Mouse (Mus musculus) thymus, adult 18-20 months (tissue): ENCODE results near the gene Gm21411.
"Not testable (repeated sequence)": the region's sequence is repeated elsewhere in the genome, so short reads cannot be mapped to it uniquely, and the experiment has no call there.

ENCODE experiments used
- DNase-seq, 2 experiments: peaks; one replicate each; pipeline ENCODE4 v3.0.0; 2022; ENCODE audit warnings: mixed read lengths in 2 of 2

Gene Gm21411

DNA sequence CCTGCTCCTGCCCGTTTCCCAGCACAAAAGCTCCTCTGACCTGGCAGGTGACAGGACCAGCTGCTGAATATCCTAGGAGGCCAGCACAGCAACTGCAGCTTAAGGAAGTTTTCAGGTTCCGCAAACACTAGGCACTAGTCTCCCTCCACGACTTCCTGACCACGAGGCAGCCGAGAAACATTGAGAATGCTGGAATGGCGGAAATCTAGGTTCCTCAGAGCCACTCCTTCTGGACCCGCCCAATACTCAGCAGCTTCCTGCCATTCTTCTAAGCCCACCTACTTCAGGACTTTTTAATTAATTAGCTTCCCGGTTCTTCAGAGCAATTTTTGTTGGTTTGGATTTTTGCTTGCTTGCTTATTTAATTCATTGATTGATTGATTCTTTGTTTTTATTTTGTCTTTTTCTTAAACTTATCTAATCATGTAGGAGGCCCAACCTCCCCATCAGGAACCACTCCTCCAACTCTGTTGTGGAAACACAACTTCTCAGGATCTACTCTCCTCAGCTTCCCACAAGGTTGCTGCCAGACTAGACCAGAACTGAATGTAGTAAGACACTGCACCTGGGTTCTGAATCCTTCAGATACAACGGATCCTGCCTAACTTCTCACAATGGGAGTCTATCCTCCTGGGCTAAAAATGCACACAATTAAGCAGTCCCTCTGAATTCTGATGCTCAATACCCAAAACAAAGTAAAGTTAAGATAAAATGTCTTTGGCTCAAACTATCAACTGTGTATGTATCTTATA is at the start of gene Gm21411:
TSS of gene Gm21411 (minus strand) at position 205 of the 752 bp plus-strand sequence.
- DNase-seq = not testable (repeated sequence)

DNA sequence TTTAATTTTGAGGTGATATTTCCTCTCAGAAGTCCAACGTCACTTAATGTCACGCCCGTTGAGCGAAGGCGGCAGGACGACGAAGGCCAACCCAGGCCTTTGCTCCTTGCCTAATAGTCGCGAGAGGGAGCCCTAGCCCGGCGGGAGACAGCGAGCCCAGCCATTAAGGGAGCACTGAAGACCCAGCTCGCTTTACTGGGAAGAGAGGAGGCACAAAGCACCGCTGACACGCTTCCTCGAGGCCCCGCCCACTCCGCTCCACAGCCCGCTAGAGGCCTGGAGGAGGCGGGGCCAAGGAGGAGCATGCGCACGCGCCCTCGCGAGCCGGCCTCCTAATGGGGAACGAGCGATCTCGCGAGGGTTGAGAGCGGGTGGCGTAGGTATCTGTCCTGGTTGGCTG is 32.3 kb upstream of the Gm21411 start:
- not testable (repeated sequence) for DNase-seq

DNA sequence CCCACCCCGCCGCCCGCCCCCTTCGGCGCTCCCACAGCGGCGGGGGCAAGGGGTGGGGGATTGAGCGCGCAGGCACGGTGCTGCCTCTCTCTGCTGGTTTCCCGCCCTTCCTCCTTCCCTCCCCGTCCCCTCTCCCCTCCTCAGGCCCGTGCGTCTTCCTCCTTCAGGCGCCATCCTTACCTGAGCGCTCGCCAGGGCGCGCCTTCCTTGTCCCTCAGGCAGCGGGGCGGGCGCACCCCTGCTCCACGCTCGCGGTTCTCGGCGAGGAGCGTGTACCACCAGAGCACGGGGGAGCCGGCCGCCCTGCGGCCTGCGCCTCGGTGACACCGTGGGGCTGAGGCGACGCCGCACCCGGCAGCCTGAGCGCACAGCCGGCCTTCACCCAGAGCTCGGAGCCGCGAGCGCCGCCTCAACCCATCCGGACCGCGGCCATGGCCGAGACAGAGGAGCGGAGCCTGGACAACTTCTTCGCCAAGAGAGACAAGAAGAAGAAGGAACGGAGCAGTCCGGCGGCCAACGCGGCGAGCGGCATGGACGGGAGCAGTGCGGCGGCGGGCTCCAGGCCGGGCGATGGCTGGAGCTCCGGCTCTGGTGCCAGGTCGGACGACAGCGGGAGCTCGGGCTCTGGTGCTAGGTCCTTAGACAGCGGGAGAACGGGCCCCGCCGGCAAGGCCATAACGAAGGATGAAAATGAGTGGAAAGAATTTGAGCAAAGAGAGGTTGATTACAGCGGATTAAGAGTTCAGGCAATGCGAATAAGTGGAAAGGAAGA is 23.1 kb upstream of the Gm21411 start:
- DNase-seq = no peak

DNA sequence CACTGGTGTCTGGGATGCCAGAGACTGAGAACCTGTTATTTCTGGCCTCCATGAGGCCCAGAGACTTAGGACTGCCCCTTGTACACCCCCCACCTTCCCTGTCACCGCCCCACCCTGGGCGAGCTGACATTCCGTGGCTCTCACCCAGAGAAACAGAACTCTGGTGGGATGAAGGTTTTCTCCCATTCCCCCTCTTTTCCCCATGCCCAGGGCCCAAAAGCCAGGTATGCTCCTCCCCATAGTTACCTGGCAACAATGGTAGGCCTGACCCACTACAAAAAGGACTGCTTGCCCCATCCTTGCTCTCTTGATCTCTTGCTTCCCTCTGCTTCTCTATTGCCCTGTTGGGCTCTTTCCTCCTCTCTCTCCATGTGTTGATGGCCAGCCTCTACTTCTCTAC is 5.8 kb upstream of the Gm21411 start:
- no peak for DNase-seq

DNA sequence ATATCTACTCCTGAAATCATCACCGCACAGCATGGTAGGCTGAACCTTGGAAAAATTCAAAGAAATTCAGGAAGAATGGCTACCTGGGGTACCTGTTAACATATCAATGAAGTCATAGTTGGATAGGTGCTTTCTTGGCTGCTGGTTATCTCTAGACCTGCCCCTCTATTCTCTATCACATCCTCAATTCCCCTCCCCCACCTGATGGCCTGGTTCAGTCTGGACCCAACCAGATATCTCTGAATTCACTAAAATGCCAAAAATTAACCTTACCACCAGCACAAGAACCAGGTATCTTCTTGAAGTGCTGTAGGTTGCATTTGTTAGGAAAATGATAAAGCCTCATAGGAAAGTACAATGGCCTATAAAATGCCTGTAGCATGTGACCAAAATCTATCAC is 1.3 kb downstream of the Gm21411 start:
- DNase-seq = not testable (repeated sequence)

DNA sequence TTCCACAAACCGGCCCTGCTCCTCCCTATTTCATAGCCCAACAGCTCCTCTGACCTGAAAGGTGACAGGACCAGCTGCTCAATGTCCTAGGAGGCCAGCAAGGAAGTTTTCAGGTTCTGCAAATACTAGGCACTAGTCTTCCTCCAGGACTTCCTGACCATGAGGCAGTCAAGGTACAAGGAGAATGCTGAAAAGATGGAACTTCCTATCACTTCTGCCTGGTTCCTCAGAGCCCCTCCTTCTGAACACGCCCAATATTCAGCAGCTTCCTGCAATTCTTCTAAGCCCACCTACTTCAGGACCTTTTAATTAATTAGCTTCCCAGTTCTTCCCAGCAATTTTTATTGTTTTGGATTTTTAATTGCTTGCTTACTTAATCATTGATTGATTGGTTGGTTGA is 4.6 kb downstream of the Gm21411 start:
- not testable (repeated sequence) for DNase-seq

DNA sequence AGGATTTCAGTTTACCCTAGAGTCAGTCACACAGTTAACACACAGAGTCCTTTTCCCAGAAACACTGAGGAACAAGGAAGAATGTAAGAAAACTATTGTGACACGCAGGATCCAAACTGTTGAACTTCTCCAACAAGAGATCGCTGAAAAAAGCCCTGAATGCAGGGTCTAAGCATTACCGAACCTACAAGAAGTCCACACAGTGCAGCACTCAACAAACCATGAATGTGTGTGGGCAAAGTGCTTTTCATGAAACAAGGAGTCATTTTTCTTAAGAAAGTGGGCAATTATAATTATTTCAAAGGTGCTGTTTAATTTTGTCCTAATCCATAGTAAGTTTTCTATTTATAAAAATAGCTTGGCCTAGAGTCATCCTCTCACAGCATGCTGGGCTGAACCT is 6.3 kb downstream of the Gm21411 start:
- DNase-seq = not testable (repeated sequence)
